9 mouse cellular contexts compared by ENCODE assay signal in genomic region chr7:121963883-121964398, GRCm38 (mm10). TPM values are rescaled to one million over a fixed set of nuclear protein-coding genes. Genes with fewer than 3 reads are reported as not detected.
DNase-seq lines count a peak whose midpoint lies in the region; ATAC-seq and TF ChIP-seq lines count a peak whose summit lies in the region.
"Had no signal": no experiment of that assay in that cellular context is flagged by ENCODE, and none has a peak within 500 bp of the region (broad histone marks: within the 10 kb centered on the region; RNA-seq: fewer than 3 reads in every experiment).

No protein-coding gene starts in this region.

- no peak for ATAC-seq in hindbrain, embryonic 13.5 days (ENCODE audit: low FRiP score)
- ATAC-seq in stomach, postnatal 0 days (ENCODE audit: low FRiP score, low TSS enrichment): no peak

- TF ChIP-seq EP300 in stomach, postnatal 0 days (optimal IDR thresholded peaks at IDR 0.05): no peak

- H3K4me1 ChIP-seq in hindbrain, embryonic 10.5 days (replicated peaks): no peaks in the 10 kb centered on the region
- no peaks in the 10 kb centered on the region for H3K4me1 ChIP-seq in hindbrain, embryonic 13.5 days (replicated peaks)
- H3K4me1 ChIP-seq in stomach, postnatal 0 days (replicated peaks; ENCODE audit: control insufficient read depth, insufficient read depth): no peaks in the 10 kb centered on the region
- H3K4me1 ChIP-seq: neural tube, embryonic 13.5 days had no signal

- peaks cover 48% of the 10 kb centered on the region for H3K36me3 ChIP-seq in hindbrain, embryonic 10.5 days
- H3K36me3 ChIP-seq in hindbrain, embryonic 13.5 days: peaks cover 47% of the 10 kb centered on the region
- peaks cover 7% of the 10 kb centered on the region; the same call in 1 of the 2 replicates for H3K36me3 ChIP-seq in stomach, postnatal 0 days (ENCODE audit: control insufficient read depth, insufficient read depth, low read length)

- no peak overlapping the region for H3K27ac ChIP-seq in hindbrain, embryonic 10.5 days
- H3K27ac ChIP-seq in hindbrain, embryonic 13.5 days: no peak overlapping the region
- H3K27ac ChIP-seq in stomach, postnatal 0 days (replicated peaks): no peak overlapping the region
- H3K27ac ChIP-seq: neural tube, embryonic 13.5 days had no signal

- intact Hi-C loops in left cerebral cortex, postnatal 25 days (cut with DNase I): loop anchor here (1.0 to 5.0 kb wide), 2 partner anchors 230 to 477 kb away; partner anchors contain the start of gene Scnn1g

- H3K9ac ChIP-seq in hindbrain, embryonic 13.5 days: no peak overlapping the region
- H3K9ac ChIP-seq in stomach, postnatal 0 days (ENCODE audit: low read length): no peak overlapping the region
- H3K9ac ChIP-seq: neural tube, embryonic 13.5 days had no signal

- WGBS in hindbrain, embryonic 10.5 days: 71% methylated on average over 6 of the region's 6 CpGs
- 71% methylated on average over 6 of the region's 6 CpGs for WGBS in hindbrain, embryonic 13.5 days
- 60% methylated on average over 6 of the region's 6 CpGs for WGBS in stomach, postnatal 0 days

- H3K4me3 ChIP-seq in hindbrain, embryonic 10.5 days: no peak overlapping the region
- no peak overlapping the region for H3K4me3 ChIP-seq in hindbrain, embryonic 13.5 days
- no peak overlapping the region for H3K4me3 ChIP-seq in stomach, postnatal 0 days (ENCODE audit: low read depth, low read length)
- H3K4me3 ChIP-seq: neural tube, embryonic 13.5 days had no signal

- no peaks in the 10 kb centered on the region; the same call in 1 of the 2 replicates for H3K9me3 ChIP-seq in hindbrain, embryonic 10.5 days
- H3K9me3 ChIP-seq in hindbrain, embryonic 13.5 days: no peaks in the 10 kb centered on the region
- no peaks in the 10 kb centered on the region for H3K9me3 ChIP-seq in stomach, postnatal 0 days (ENCODE audit: control insufficient read depth, low read length)
- H3K9me3 ChIP-seq: neural tube, embryonic 13.5 days had no signal

- peak; percentile 86 for TF ChIP-seq CTCF in stomach, postnatal 0 days (IDR thresholded peaks at IDR 0.05; ENCODE audit: low read depth)

- peak; percentile 4 for DNase-seq in hindbrain, embryonic 10.5 days (ENCODE audit: low spot score)
- peak; percentile 55 for DNase-seq in CD4-positive helper T cell, adult 2 months (ENCODE audit: low read depth, low spot score)
- DNase-seq in adrenal gland, postnatal 36 days: peak; percentile 12 to 38
- peak; percentile 18 to 71 for DNase-seq in frontal cortex, postnatal 36 days (ENCODE audit: low spot score in 2 of 2)
- peak; percentile 58 to 79 for DNase-seq in left cerebral cortex, postnatal 25 days (ENCODE audit: low spot score in 2 of 2)
- peak; percentile 28 for DNase-seq in stomach, postnatal 0 days (ENCODE audit: low spot score)
- DNase-seq in spleen, adult 12 weeks (ENCODE audit: low spot score): no peak

- no peaks in the 10 kb centered on the region for H3K27me3 ChIP-seq in hindbrain, embryonic 10.5 days (ENCODE audit: insufficient read depth, poor library complexity, severe bottlenecking)
- no peaks in the 10 kb centered on the region for H3K27me3 ChIP-seq in hindbrain, embryonic 13.5 days
- no peaks in the 10 kb centered on the region for H3K27me3 ChIP-seq in stomach, postnatal 0 days (ENCODE audit: control insufficient read depth, insufficient read depth, low read length)
- H3K27me3 ChIP-seq: neural tube, embryonic 13.5 days had no signal

- no peak overlapping the region for H3K4me2 ChIP-seq in hindbrain, embryonic 13.5 days
- H3K4me2 ChIP-seq in stomach, postnatal 0 days (replicated peaks; ENCODE audit: low read depth): no peak overlapping the region
- H3K4me2 ChIP-seq: neural tube, embryonic 13.5 days had no signal

RNA-seq across cellular contexts. Expression of gene Cog7, which starts 17.6 kb away (rescaled TPM):
- 21.0 and 23.2 TPM in 2 replicates for polyA plus RNA-seq in hindbrain, embryonic 10.5 days (2016; fragmentation: Nextera tagmentation; extraction: Ambion mirVana)
- 22.5 and 23.0 TPM in 2 replicates for polyA plus RNA-seq in hindbrain, embryonic 13.5 days (2015; fragmentation: Nextera tagmentation; extraction: Ambion mirVana)
- total RNA-seq in adrenal gland, postnatal 36 days (2021): 10 to 100 TPM; 27.0 to 31.6 TPM
- total RNA-seq in left cerebral cortex, postnatal 25 days (2021): 10 to 100 TPM; 39.4 to 40.9 TPM
- 14.1 and 14.5 TPM in 2 replicates for polyA plus RNA-seq in stomach, postnatal 0 days (2015; fragmentation: Nextera tagmentation; extraction: Ambion mirVana)

RNA-seq across cellular contexts. Expression of gene Gga2, which starts 57.1 kb away (rescaled TPM):
- polyA plus RNA-seq in hindbrain, embryonic 10.5 days (2016; fragmentation: Nextera tagmentation; extraction: Ambion mirVana): 79.8 and 98.4 TPM in 2 replicates
- 54.9 and 57.3 TPM in 2 replicates for polyA plus RNA-seq in hindbrain, embryonic 13.5 days (2015; fragmentation: Nextera tagmentation; extraction: Ambion mirVana)
- total RNA-seq in adrenal gland, postnatal 36 days (2021): 10 to 100 TPM; 16.9 to 17.3 TPM
- 10 to 100 TPM; 27.7 to 33.5 TPM for total RNA-seq in left cerebral cortex, postnatal 25 days (2021)
- 31.5 and 33.5 TPM in 2 replicates for polyA plus RNA-seq in stomach, postnatal 0 days (2015; fragmentation: Nextera tagmentation; extraction: Ambion mirVana)
